Mouse (Mus musculus): Measurements from ENCODE around the gene Lsamp.

The Lsamp gene

DNA sequence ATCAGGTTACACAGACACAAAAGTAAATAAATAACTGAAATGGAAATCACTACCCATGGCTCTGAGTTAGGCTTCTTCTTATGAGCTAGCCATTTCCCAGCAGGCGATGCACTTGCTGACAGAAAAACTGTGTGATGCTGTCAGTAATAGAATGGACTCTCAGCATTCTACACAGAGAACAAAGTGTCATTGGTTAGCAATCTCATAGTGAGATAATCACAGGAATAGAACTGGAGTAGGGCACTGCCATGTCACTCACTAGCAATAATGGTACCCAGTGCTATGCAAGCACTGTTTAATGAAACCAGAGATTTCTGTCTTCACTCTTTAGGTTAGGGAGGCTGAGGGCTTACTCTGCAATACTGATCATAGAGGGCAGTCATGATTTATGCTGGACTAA is 669.3 kb downstream of the Lsamp start:
- DNase-seq (ENCODE audit: low read depth, low spot score), result no peak

DNA sequence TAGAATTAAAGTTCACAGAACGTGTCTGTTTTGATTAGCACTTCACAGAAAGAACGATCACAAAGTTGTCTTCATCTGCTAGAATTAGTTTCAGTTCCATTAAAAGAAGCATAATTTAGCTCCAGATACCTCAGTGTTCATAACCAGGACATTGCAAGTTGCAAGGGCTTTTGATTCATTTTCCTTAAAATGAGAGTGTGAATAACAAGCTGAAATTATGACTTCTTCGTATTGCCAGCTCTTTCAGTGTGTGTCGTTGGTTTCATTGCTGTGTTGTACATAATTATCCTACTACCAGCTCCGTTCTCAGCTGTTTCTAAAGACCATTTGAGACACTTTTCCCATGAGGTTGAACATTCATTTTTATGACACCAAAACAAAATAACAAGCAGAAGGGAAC is 672.2 kb downstream of the Lsamp start:
- peak; percentile 19 for DNase-seq (ENCODE audit: low read depth, low spot score)

DNA sequence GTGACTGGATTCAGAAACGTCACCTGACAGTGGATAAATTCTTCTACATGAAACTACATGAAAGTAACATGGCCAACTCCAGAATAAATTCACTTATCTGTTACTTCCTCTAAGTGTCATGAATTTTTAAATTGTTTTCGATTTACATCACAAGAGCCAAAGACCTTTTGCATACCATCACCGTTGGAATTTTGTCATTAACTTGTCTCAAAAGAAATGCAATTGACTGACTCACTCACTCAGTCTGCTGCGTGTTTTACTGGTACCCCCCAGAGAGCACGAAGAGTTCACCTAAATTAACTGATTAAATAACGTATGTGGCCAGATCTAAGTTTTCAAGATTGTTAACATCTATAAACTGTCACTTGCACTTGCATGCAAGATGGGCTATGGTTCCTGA is 672.7 kb downstream of the Lsamp start:
- no peak for DNase-seq (ENCODE audit: low read depth, low spot score)

- no peak for DNase-seq (ENCODE audit: low read depth, low spot score)
Observed at GRCm38 (mm10) chr16:40685531-40685930, 701.4 kb downstream of the Lsamp start.

- peak; percentile 64 for DNase-seq (ENCODE audit: low read depth, low spot score)
Observed at GRCm38 (mm10) chr16:40692292-40692691, 708.1 kb downstream of the Lsamp start.

- no peak for DNase-seq (ENCODE audit: low read depth, low spot score)
Observed at GRCm38 (mm10) chr16:40697253-40697652, 713.1 kb downstream of the Lsamp start.

DNA sequence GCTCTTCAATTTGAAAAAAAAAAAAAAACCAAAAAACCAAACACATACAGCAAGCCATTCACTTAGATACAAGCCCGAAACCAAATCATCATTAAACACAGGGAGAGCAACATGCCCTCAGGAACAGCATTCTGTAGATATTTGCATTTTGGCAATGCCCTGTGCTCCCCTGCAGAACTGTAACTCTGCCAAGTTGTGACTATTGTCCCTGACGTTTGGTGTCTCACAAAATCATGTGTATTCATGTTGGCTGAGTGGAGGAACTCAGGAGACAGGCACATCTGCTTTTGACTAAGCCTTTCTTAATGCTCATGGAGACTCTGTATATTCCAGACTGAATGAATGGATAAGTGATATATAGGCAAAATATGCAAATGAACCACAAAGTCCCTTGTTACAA is 724.4 kb downstream of the Lsamp start:
- DNase-seq (ENCODE audit: low read depth, low spot score), result peak; percentile 36

GRCm38 (mm10) chr16:40709574-40709973 is 725.4 kb downstream of the Lsamp start:
- DNase-seq (ENCODE audit: low read depth, low spot score), result no peak

GRCm38 (mm10) chr16:40710068-40710467 is 725.9 kb downstream of the Lsamp start:
- no peak for DNase-seq (ENCODE audit: low read depth, low spot score)

GRCm38 (mm10) chr16:40710491-40710890 is 726.3 kb downstream of the Lsamp start:
- DNase-seq (ENCODE audit: low read depth, low spot score), result no peak

DNA sequence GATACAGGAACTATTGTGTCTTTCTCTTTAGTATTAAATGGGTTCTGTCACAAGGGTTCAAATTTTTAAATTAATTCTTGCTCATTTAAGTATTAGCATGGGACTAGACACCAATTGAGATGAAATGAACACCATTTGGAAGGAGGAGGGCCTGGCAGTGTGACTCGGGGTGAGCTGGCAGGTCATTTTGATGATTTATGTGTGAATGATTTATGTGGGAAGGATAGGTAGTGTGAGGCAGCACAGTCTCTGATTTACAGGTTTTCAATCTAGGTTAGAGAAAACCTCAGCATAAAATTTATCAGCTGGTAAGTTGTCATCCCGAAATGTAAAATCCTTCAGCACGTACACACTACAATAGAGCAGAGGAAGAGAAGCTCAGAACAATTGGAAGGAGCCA is 729.6 kb downstream of the Lsamp start:
- no peak for DNase-seq (ENCODE audit: low read depth, low spot score)

DNA sequence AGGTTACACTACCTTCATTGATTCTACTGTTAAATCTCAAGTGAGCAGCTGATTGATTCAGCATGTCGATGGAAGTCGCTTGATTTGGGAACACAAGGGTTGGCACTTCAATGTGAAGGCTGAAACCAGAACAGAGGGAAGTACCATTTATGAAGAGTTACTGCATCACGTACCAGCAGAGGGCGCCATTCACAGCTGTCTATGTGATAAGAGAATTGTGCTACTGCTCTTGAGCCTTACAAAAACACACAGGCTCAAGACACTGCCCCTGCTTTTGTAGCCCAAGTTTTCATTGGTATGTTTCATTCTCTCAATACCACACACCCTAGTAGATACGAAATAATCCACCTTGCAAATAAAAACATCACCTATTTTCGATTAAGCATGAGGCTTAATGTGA is 754.9 kb downstream of the Lsamp start:
- peak; percentile 91 for DNase-seq (ENCODE audit: low read depth, low spot score)

DNA sequence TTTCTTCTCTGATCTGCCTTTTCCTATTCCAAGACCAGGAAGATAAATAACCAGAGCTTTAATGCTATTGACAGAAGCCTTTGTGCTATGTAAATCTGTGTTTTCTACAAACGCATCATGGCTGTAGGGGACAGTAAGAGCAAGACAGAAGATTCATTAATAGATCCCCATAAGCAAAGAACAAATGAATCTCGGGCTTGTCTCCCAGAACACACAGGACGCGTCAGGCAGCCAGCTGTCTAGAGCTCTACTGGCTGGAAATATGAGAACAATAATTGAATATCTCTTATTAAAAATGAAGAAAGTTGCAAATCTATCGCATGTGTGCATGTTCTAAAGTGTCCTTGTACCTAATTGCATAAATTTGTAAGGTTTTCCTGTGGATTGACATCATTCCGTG is 755.6 kb downstream of the Lsamp start:
- DNase-seq (ENCODE audit: low read depth, low spot score), result peak; percentile 33

DNA sequence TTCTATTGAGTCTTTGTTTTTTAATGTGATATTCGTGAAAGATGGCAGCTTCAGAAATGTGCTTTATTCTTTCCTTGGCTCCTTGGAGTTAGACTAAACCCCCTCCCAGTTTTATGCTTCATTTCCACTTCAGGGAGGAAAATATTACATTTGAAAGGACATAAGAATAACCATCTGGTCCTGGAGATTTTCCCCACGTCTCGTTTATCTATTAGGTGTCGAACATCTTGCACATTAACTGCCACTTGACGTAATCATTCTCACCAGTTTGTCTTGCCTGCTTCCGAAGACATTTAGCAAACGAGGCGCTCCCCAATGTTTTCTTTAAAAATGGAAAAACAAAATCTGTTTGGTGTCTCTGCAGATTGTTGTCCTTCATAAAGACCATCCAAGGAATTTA is 756.1 kb downstream of the Lsamp start:
- peak; percentile 7 for DNase-seq (ENCODE audit: low read depth, low spot score)

- DNase-seq (ENCODE audit: low read depth, low spot score), result peak; percentile 16
Observed at GRCm38 (mm10) chr16:40827191-40827590, 843.0 kb downstream of the Lsamp start.

DNA sequence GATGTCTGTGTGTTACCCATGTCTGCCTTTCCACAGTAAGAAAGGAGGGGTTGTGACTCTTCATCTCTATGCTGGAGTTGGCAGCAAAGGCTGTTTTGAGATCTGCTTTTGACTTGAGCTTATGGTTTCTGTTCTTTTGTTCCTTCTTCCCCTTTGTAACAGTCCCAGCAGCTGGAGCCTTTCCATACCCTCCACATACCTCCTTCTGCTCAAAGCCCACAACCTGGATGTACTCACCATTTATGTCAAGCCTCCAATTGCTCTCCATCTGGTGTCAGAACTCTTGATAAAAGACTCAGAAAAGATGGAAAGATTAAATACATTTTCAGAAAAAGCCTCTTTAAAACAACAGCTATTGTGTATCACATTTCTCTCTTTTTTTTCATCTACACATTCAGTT is 847.4 kb downstream of the Lsamp start:
- peak; percentile 27 for DNase-seq (ENCODE audit: low read depth, low spot score)

GRCm38 (mm10) chr16:40841765-40842164 is 857.6 kb downstream of the Lsamp start:
- DNase-seq (ENCODE audit: low read depth, low spot score), result peak; percentile 8

GRCm38 (mm10) chr16:40866733-40867132 is 882.6 kb downstream of the Lsamp start:
- DNase-seq (ENCODE audit: low read depth, low spot score), result peak; percentile 55

DNA sequence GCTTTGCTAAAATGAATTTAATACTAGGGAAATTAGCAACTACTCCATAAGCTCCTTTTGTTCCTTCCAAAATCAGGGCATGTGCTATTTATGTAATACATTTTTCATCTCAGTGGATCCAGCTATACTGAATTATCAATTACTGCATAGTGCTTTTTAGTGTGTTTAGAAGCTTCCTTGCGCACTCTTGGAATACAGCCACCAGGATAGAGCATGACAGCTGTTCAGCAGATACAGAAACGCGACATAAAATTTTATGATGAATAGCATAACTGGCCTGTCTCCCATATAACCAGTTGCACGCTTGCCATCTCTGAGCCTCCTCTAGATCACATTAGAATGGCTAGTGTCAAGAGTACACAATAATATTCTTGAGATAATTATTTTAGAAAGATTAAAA is 894.1 kb downstream of the Lsamp start:
- peak; percentile 71 for DNase-seq (ENCODE audit: low read depth, low spot score)

DNA sequence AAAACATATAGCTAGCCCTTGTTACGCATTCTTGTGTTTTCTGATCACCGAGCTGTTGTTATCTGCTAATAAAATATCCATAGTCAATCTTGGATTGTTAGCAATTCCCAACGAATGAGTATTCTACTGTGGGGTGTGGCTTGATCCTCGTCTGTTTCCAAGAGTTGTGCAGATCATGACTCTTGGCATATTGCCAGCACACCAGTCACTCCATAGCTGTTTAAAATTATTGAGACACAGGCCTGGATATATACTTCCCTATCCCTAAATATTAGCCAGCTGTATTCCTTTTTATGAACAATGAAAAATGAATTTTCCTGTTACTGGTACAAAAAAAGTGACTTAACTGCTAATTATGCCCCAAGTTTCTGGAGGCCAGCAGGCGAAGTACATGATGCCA is 897.8 kb downstream of the Lsamp start:
- no peak for DNase-seq (ENCODE audit: low read depth, low spot score)

GRCm38 (mm10) chr16:40891338-40891737 is 907.2 kb downstream of the Lsamp start:
- peak; percentile 12 for DNase-seq (ENCODE audit: low read depth, low spot score)

GRCm38 (mm10) chr16:40897768-40898327 is 913.7 kb downstream of the Lsamp start:
- no peak for DNase-seq (ENCODE audit: low read depth, low spot score)

- no peak for DNase-seq (ENCODE audit: low read depth, low spot score)
Observed at GRCm38 (mm10) chr16:40907892-40908291, 923.7 kb downstream of the Lsamp start.

- DNase-seq (ENCODE audit: low read depth, low spot score), result no peak
Observed at GRCm38 (mm10) chr16:40914141-40914540, 930.0 kb downstream of the Lsamp start.

Measured in brain, adult 2 months (tissue).